Mouse (Mus musculus): ENCODE measurements around the gene Chmp6. TPM values are rescaled to one million over a fixed set of nuclear protein-coding genes. Genes with fewer than 3 reads are reported as not detected.

Chmp6 gene
- polyA plus RNA-seq, 1 experiment from 2014 or later = 77.9 TPM

GRCm38 (mm10) chr11:119902891-119903290 lies 10.3 kb upstream of the Chmp6 start:
- Histone ChIP-seq H3K9ac (ENCODE audit: low read depth, low read length) (no peak overlapping the region), H3K36me3 (ENCODE audit: control insufficient read depth, insufficient read depth, low read length) (peaks cover 14% of the 10 kb centered on the region), H3K27me3 (replicated peaks; ENCODE audit: control insufficient read depth, insufficient read depth, low read length) (no peaks in the 10 kb centered on the region), H3K4me2 (ENCODE audit: low read depth, low read length) (no peak overlapping the region), H3K4me1 (ENCODE audit: control insufficient read depth, insufficient read depth, low read length) (no peaks in the 10 kb centered on the region), H3K27ac (replicated peaks; ENCODE audit: low read depth, low read length) (no peak overlapping the region), H3K9me3 (ENCODE audit: control insufficient read depth, low read length) (no peaks in the 10 kb centered on the region), H3K4me3 (ENCODE audit: low read depth, low read length) (no peak overlapping the region)
- no peak for DNase-seq (ENCODE audit: low spot score)
- 78% methylated on average over 4 of the region's 4 CpGs for WGBS
- ATAC-seq (ENCODE audit: low read depth) = no peak

GRCm38 (mm10) chr11:119904621-119905286 lies 8.5 kb upstream of the Chmp6 start:
- DNase-seq (ENCODE audit: low spot score) (peak; percentile 75), ATAC-seq (ENCODE audit: low read depth) (peak; percentile 50)
- no peaks in the 10 kb centered on the region; the same call in 1 of the 2 replicates for H3K27me3 ChIP-seq (replicated peaks; ENCODE audit: control insufficient read depth, insufficient read depth, low read length)
- no peak overlapping the region for H3K27ac ChIP-seq (replicated peaks; ENCODE audit: low read depth, low read length)
- no peaks in the 10 kb centered on the region for H3K9me3 ChIP-seq (ENCODE audit: control insufficient read depth, low read length)
- no peak overlapping the region for H3K9ac ChIP-seq (ENCODE audit: low read depth, low read length)
- no peaks in the 10 kb centered on the region for H3K36me3 ChIP-seq (ENCODE audit: control insufficient read depth, insufficient read depth, low read length)
- no peak overlapping the region for H3K4me2 ChIP-seq (ENCODE audit: low read depth, low read length)
- no peak overlapping the region for H3K4me3 ChIP-seq (ENCODE audit: low read depth, low read length)
- H3K4me1 ChIP-seq (ENCODE audit: control insufficient read depth, insufficient read depth, low read length) = no peaks in the 10 kb centered on the region
- 30% methylated on average over 5 of the region's 5 CpGs for WGBS

- ATAC-seq (ENCODE audit: low read depth) (no peak), DNase-seq (ENCODE audit: low spot score) (no peak)
- Histone ChIP-seq H3K36me3 (ENCODE audit: control insufficient read depth, insufficient read depth, low read length) (no peaks in the 10 kb centered on the region), H3K27ac (replicated peaks; ENCODE audit: low read depth, low read length) (no peak overlapping the region), H3K27me3 (replicated peaks; ENCODE audit: control insufficient read depth, insufficient read depth, low read length) (no peaks in the 10 kb centered on the region; the same call in 1 of the 2 replicates), H3K4me1 (ENCODE audit: control insufficient read depth, insufficient read depth, low read length) (no peaks in the 10 kb centered on the region), H3K4me3 (ENCODE audit: low read depth, low read length) (no peak overlapping the region), H3K9ac (ENCODE audit: low read depth, low read length) (no peak overlapping the region), H3K9me3 (ENCODE audit: control insufficient read depth, low read length) (no peaks in the 10 kb centered on the region), H3K4me2 (ENCODE audit: low read depth, low read length) (no peak overlapping the region)
- 77% methylated on average over 5 of the region's 5 CpGs for WGBS
These were observed 7.4 kb upstream of the Chmp6 start for GRCm38 (mm10) chr11:119905794-119906193.

GRCm38 (mm10) chr11:119907006-119907650 lies 6.1 kb upstream of the Chmp6 start:
- Histone ChIP-seq H3K27me3 (replicated peaks; ENCODE audit: control insufficient read depth, insufficient read depth, low read length) (no peaks in the 10 kb centered on the region; the same call in 1 of the 2 replicates), H3K4me3 (ENCODE audit: low read depth, low read length) (no peak overlapping the region), H3K9me3 (ENCODE audit: control insufficient read depth, low read length) (no peaks in the 10 kb centered on the region), H3K4me1 (ENCODE audit: control insufficient read depth, insufficient read depth, low read length) (no peaks in the 10 kb centered on the region), H3K36me3 (ENCODE audit: control insufficient read depth, insufficient read depth, low read length) (no peaks in the 10 kb centered on the region), H3K9ac (ENCODE audit: low read depth, low read length) (no peak overlapping the region), H3K4me2 (ENCODE audit: low read depth, low read length) (no peak overlapping the region), H3K27ac (replicated peaks; ENCODE audit: low read depth, low read length) (no peak overlapping the region)
- ATAC-seq (ENCODE audit: low read depth) (no peak), DNase-seq (ENCODE audit: low spot score) (no peak)
- 35% methylated on average over 7 of the region's 7 CpGs for WGBS

GRCm38 (mm10) chr11:119907711-119908110 lies 5.5 kb upstream of the Chmp6 start:
- whole genome bisulfite sequencing = 43% methylated on average over 7 of the region's 7 CpGs
- DNase-seq (ENCODE audit: low spot score) (no peak), ATAC-seq (ENCODE audit: low read depth) (no peak)
- Histone ChIP-seq H3K4me2 (ENCODE audit: low read depth, low read length) (no peak overlapping the region), H3K4me3 (ENCODE audit: low read depth, low read length) (no peak overlapping the region), H3K27ac (replicated peaks; ENCODE audit: low read depth, low read length) (no peak overlapping the region), H3K4me1 (ENCODE audit: control insufficient read depth, insufficient read depth, low read length) (no peaks in the 10 kb centered on the region), H3K36me3 (ENCODE audit: control insufficient read depth, insufficient read depth, low read length) (no peaks in the 10 kb centered on the region), H3K27me3 (replicated peaks; ENCODE audit: control insufficient read depth, insufficient read depth, low read length) (no peaks in the 10 kb centered on the region; the same call in 1 of the 2 replicates), H3K9ac (ENCODE audit: low read depth, low read length) (no peak overlapping the region; the same call in 1 of the 2 replicates), H3K9me3 (ENCODE audit: control insufficient read depth, low read length) (no peaks in the 10 kb centered on the region)

- Histone ChIP-seq H3K4me2 (ENCODE audit: low read depth, low read length) (peak overlapping the region; percentile 29), H3K9me3 (ENCODE audit: control insufficient read depth, low read length) (no peaks in the 10 kb centered on the region), H3K9ac (ENCODE audit: low read depth, low read length) (peak overlapping the region; percentile 27; the same call in 1 of the 2 replicates), H3K27me3 (replicated peaks; ENCODE audit: control insufficient read depth, insufficient read depth, low read length) (no peaks in the 10 kb centered on the region; the same call in 1 of the 2 replicates), H3K4me1 (ENCODE audit: control insufficient read depth, insufficient read depth, low read length) (peaks cover 6% of the 10 kb centered on the region; the same call in 1 of the 2 replicates), H3K36me3 (ENCODE audit: control insufficient read depth, insufficient read depth, low read length) (no peaks in the 10 kb centered on the region), H3K27ac (replicated peaks; ENCODE audit: low read depth, low read length) (no peak overlapping the region), H3K4me3 (ENCODE audit: low read depth, low read length) (no peak overlapping the region)
- DNase-seq (ENCODE audit: low spot score) = peak; percentile 49
- no peak for ATAC-seq (ENCODE audit: low read depth)
- WGBS = 2% methylated on average over 5 of the region's 5 CpGs
These were observed 3.8 kb upstream of the Chmp6 start for GRCm38 (mm10) chr11:119909436-119909835.

- peaks cover 13% of the 10 kb centered on the region; the same call in 1 of the 2 replicates for H3K4me1 ChIP-seq (ENCODE audit: control insufficient read depth, insufficient read depth, low read length)
- H3K9me3 ChIP-seq (ENCODE audit: control insufficient read depth, low read length) = no peaks in the 10 kb centered on the region
- no peaks in the 10 kb centered on the region; the same call in 1 of the 2 replicates for H3K27me3 ChIP-seq (replicated peaks; ENCODE audit: control insufficient read depth, insufficient read depth, low read length)
- 5% methylated on average over 6 of the region's 7 CpGs for WGBS
- peak overlapping the region; percentile 96 for H3K4me2 ChIP-seq (ENCODE audit: low read depth, low read length)
- peaks cover 22% of the 10 kb centered on the region for H3K36me3 ChIP-seq (ENCODE audit: control insufficient read depth, insufficient read depth, low read length)
- H3K9ac ChIP-seq (ENCODE audit: low read depth, low read length) = peak overlapping the region; percentile 96
- H3K27ac ChIP-seq (replicated peaks; ENCODE audit: low read depth, low read length) = no peak overlapping the region
- ATAC-seq (ENCODE audit: low read depth) (no peak), DNase-seq (ENCODE audit: low spot score) (no peak)
- H3K4me3 ChIP-seq (ENCODE audit: low read depth, low read length) = peak overlapping the region; percentile 98
These were observed 396 bp upstream of the Chmp6 start for GRCm38 (mm10) chr11:119912845-119913244.

- H3K4me2 ChIP-seq (ENCODE audit: low read depth, low read length) = peak overlapping the region; percentile 96
- H3K27me3 ChIP-seq (replicated peaks; ENCODE audit: control insufficient read depth, insufficient read depth, low read length) = no peaks in the 10 kb centered on the region; the same call in 1 of the 2 replicates
- peak; percentile 42; the same call in 1 of the 2 replicates for ATAC-seq (ENCODE audit: low read depth)
- H3K9me3 ChIP-seq (ENCODE audit: control insufficient read depth, low read length) = no peaks in the 10 kb centered on the region
- H3K4me1 ChIP-seq (ENCODE audit: control insufficient read depth, insufficient read depth, low read length) = peaks cover 13% of the 10 kb centered on the region; the same call in 1 of the 2 replicates
- peaks cover 33% of the 10 kb centered on the region for H3K36me3 ChIP-seq (ENCODE audit: control insufficient read depth, insufficient read depth, low read length)
- peak overlapping the region; percentile 96 for H3K9ac ChIP-seq (ENCODE audit: low read depth, low read length)
- peak overlapping the region; percentile 98 for H3K4me3 ChIP-seq (ENCODE audit: low read depth, low read length)
- WGBS = 2% methylated on average over 14 of the region's 26 CpGs
- H3K27ac ChIP-seq (replicated peaks; ENCODE audit: low read depth, low read length) = peak overlapping the region; percentile 81
- no peak for DNase-seq (ENCODE audit: low spot score)
These were observed 684 bp downstream of the Chmp6 start for GRCm38 (mm10) chr11:119913935-119914314.

Data from embryonic facial prominence, embryonic 14.5 days (tissue).